Mouse (Mus musculus): ENCODE data around the gene Spi1. TPM values are rescaled to one million over a fixed set of nuclear protein-coding genes. Genes with fewer than 3 reads are reported as not detected.
"Not testable (repeated sequence)": the region's sequence is repeated elsewhere in the genome, so short reads cannot be mapped to it uniquely, and the experiment has no call there.

The Spi1 gene
- polyA plus RNA-seq (2016; fragmentation: Nextera tagmentation; extraction: Ambion mirVana), result 3.3 and 4.8 TPM in 2 replicates

DNA sequence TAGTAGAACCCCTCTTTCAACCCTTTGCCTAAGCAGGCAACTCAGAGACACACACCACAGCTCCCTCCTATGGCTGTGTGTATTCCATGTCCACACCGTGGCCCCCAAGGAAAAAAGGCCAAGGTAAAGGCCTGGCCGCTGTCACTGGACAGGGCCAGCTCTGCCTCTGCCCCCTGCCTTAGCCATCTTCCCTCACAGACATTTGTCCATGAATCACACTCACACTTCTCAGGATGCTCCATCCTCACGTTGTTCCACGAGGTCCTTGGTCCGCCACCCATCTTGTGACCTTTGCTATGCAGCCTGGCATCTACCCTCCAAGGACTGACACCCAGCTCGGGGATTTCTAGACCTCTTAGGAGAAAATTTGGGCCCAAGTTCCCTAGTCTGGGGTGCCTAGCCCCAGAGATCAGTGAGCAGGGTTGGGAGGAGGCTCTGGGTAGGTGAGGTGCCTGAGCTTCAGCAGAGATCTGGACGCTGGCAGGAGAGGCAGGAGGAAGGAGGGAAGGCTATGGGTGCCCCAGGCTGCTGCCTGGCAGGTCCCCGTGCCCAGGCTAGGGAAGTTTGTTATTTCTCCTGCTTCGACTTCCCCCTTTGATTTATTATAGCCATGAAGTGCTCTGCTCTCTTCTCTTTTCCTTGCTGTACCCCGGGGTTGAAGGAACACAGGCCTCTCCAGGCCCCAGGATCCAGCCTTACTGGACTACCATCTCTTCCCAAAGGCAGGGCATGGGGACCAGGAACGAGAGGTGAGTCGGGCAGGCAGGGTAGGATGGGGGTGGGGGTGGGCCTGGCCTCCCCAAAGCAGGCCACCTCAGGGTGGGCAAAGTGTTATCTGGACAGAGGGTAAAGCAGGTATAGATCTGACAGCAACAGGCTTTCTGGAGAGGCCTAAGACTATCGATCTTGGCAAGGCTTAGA is at the start of gene Spi1:
TSS of gene Spi1 (plus strand) at position 616 of the 921 bp plus-strand sequence.
- 88% methylated on average over 13 of the region's 13 CpGs for WGBS
- Histone ChIP-seq H3K27ac (replicated peaks) (no peak within 1 kb of the TSS), H3K27me3 (peaks cover 5% of the 10 kb centered on the region; the same call in 1 of the 2 replicates), H3K9ac (replicated peaks) (no peak within 1 kb of the TSS), H3K4me2 (replicated peaks) (no peak within 1 kb of the TSS), H3K9me3 (no peaks in the 10 kb centered on the region), H3K4me3 (no peak within 1 kb of the TSS), H3K4me1 (peaks cover 15% of the 10 kb centered on the region), H3K36me3 (no peaks in the 10 kb centered on the region)
- no peak for ATAC-seq (ENCODE audit: low FRiP score, low read depth)

DNA sequence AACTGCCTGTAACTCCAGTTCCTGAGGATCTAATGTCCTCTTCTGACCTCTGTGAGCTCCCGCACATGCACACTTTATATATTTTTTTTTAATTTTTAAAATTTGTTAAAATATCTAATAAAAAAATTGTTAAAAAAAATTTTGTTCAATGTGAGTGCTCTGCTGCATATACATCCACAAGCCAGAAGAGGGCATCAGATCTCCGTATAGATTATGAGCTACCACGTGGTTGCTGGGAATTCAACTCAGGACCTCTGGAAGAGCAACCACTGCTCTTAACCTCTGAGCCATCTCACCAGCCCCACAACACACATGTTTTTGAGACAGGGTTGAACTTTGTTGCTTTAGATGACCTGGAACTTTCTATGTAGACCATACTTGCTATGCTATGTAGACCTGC is 49.2 kb upstream of the Spi1 start:
- H3K27me3 ChIP-seq, result no peaks in the 10 kb centered on the region

DNA sequence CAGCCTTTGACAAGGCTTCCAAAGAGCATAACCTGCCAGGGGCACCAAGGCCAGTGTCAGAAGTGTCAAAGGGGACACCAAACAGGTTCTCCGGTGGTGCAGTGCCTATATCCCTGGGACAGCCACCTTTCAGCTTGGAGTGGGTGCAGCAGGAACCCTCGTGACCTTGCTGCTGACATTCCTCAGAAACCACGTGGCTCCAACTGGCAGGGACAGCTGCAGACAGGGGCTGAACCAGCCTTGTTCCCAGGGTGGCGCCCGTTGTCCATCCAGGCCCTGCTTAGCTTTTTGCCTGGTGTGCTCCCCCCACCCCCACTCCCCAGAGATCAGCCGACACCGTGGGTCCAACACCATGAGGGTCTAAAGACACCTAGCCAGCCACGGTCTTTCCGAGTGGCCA is 46.8 kb upstream of the Spi1 start, which contains the start of gene Rapsn:
TSS of gene Rapsn (plus strand) at position 236 of the 400 bp plus-strand sequence.
- WGBS, result 72% methylated on average over 9 of the region's 9 CpGs
- Histone ChIP-seq H3K36me3 (no peaks in the 10 kb centered on the region), H3K27me3 (no peaks in the 10 kb centered on the region), H3K4me1 (no peaks in the 10 kb centered on the region), H3K9ac (replicated peaks) (no peak within 1 kb of the TSS), H3K4me2 (replicated peaks) (no peak within 1 kb of the TSS), H3K4me3 (no peak within 1 kb of the TSS), H3K9me3 (no peaks in the 10 kb centered on the region), H3K27ac (replicated peaks) (no peak within 1 kb of the TSS)
- no peak for ATAC-seq (ENCODE audit: low FRiP score, low read depth)

More for the DNA sequence above, 49.2 kb upstream of the Spi1 start:
- WGBS, result 14% methylated on average over 3 of the region's 3 CpGs
- Histone ChIP-seq H3K9me3 (no peaks in the 10 kb centered on the region), H3K4me2 (replicated peaks) (no peak overlapping the region), H3K36me3 (no peaks in the 10 kb centered on the region), H3K4me3 (no peak overlapping the region), H3K4me1 (no peaks in the 10 kb centered on the region), H3K9ac (replicated peaks) (no peak overlapping the region), H3K27ac (replicated peaks) (no peak overlapping the region)
- no peak for ATAC-seq (ENCODE audit: low FRiP score, low read depth)

DNA sequence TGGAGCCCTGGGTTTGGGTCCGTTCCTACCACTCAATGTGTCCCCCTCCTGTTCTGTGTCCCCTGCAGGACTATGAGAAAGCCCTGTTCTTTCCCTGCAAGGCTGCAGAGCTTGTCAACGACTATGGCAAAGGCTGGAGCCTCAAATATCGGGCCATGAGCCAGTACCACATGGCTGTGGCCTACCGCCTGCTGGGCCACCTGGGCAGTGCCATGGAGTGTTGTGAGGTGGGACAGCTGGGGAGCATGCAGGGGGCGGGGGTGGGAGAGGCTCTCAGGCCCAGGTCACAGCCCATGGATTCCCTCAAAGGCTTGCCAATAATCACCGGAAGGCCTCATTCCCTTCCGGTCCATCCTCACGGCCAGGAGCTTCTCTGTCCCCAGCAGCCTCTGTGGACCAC is 40.4 kb upstream of the Spi1 start:
- no peaks in the 10 kb centered on the region for H3K27me3 ChIP-seq
- no peaks in the 10 kb centered on the region for H3K36me3 ChIP-seq
- H3K9ac ChIP-seq (replicated peaks), result no peak overlapping the region
- no peak overlapping the region for H3K27ac ChIP-seq (replicated peaks)
- ATAC-seq (ENCODE audit: low FRiP score, low read depth), result no peak
- no peak overlapping the region for H3K4me2 ChIP-seq (replicated peaks)
- no peak overlapping the region for H3K4me3 ChIP-seq
- H3K4me1 ChIP-seq, result no peaks in the 10 kb centered on the region; the same call in 1 of the 2 replicates
- 74% methylated on average over 8 of the region's 8 CpGs for WGBS
- no peaks in the 10 kb centered on the region for H3K9me3 ChIP-seq

DNA sequence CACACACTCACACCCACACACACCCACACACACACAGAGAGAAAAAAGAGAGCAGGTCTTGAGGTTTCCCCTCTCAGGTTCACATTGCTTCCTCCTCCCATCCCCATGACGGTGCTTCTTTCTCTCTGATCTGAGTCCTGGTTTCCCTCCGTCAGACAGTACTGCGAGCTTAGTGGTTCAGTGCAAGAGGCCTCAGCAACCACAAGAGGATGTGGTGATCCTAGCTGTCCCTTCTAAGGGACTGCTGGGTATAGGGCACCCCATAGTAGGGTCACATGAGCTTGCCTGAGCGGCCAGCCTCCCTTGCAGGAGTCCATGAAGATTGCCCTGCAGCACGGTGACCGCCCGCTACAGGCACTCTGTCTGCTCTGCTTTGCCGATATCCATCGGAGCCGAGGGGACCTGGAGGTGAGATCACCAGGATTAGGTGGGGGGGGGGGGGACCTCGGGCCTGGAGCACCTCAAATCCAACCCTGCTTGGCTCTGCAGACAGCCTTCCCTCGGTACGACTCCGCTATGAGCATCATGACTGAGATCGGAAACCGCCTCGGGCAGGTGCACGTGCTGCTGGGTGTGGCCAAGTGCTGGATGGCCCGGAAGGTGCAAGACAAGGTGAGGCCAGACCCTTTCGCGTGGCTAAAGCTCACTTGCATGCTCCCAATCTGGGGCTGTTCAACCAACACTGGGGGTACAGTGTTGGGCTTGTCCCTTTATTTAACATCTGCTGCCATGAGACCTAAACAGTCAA is 39.4 kb upstream of the Spi1 start:
- WGBS, result 71% methylated on average over 21 of the region's 21 CpGs

DNA sequence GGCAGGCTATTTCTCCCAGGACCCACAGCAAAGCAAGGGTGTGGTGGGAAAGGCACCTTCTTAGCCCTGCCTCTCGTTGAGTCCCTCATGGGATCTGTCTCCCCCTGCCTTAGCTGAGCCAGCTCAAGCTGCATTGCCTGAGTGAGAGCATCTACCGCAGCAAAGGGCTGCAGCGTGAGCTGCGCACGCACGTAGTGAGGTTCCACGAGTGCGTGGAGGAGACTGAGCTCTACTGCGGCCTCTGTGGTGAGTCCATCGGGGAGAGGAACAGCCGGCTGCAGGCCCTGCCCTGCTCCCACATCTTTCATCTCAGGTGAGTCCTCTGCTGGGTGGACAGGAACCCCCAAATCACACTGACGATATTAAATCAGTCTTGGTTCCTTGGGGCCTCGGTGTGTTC is 37.5 kb upstream of the Spi1 start:
- Histone ChIP-seq H3K4me1 (no peaks in the 10 kb centered on the region; the same call in 1 of the 2 replicates), H3K9me3 (no peaks in the 10 kb centered on the region), H3K9ac (replicated peaks) (no peak overlapping the region), H3K4me2 (replicated peaks) (no peak overlapping the region), H3K27ac (replicated peaks) (no peak overlapping the region), H3K36me3 (no peaks in the 10 kb centered on the region), H3K27me3 (no peaks in the 10 kb centered on the region), H3K4me3 (no peak overlapping the region)
- 86% methylated on average over 13 of the region's 13 CpGs for WGBS
- no peak for ATAC-seq (ENCODE audit: low FRiP score, low read depth)

More for the DNA sequence above, 39.4 kb upstream of the Spi1 start:
- H3K9ac ChIP-seq (replicated peaks), result no peak overlapping the region
- no peak for ATAC-seq (ENCODE audit: low FRiP score, low read depth)
- no peak overlapping the region for H3K4me3 ChIP-seq
- H3K27ac ChIP-seq (replicated peaks), result no peak overlapping the region
- H3K9me3 ChIP-seq, result no peaks in the 10 kb centered on the region
- no peaks in the 10 kb centered on the region; the same call in 1 of the 2 replicates for H3K4me1 ChIP-seq
- no peaks in the 10 kb centered on the region for H3K27me3 ChIP-seq
- no peaks in the 10 kb centered on the region for H3K36me3 ChIP-seq
- no peak overlapping the region for H3K4me2 ChIP-seq (replicated peaks)

DNA sequence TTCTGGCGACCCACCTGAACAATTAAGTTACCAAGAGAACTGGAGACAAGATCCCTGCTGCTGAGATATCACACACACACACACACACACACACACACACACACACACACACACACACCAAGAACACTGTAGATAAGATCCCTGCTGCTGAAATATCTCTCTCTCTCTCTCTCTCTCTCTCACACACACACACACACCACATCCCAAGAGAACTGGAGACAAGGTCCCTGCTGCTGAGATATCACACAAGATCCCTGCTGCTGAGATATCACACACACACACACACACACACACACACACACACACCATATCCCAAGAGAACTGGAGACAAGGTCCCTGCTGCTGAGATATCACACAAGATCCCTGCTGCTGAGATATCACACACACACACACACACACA is 36.4 kb upstream of the Spi1 start:
- H3K4me3 ChIP-seq; H3K4me1 ChIP-seq; H3K36me3 ChIP-seq; H3K27me3 ChIP-seq; ATAC-seq (ENCODE audit: low FRiP score, low read depth); H3K9ac ChIP-seq (replicated peaks); H3K4me2 ChIP-seq (replicated peaks); H3K27ac ChIP-seq (replicated peaks); H3K9me3 ChIP-seq: not testable (repeated sequence)
- WGBS, result 84% methylated on average over 1 of the region's 1 CpGs

DNA sequence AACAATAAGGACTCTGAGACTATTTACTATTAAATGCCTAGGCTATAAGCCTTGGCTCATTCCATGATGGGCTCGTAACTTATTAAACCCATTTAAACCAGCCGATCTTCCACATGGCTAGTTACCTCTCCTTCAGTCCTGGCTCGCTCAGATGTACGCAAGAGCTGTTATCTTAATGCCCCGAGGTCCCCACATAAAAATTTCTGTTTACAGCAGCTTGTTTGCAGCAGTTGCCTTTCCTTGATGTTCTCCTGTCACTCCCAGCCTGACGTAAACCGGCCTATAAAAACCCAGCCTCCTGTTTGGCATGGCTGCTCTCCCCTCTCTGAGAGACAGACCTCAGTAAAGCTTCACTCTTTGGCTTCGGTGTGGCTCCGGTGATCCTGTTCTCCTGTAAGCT is 34.8 kb upstream of the Spi1 start:
- Histone ChIP-seq H3K9ac (replicated peaks) (no peak overlapping the region), H3K4me3 (no peak overlapping the region), H3K4me2 (replicated peaks) (no peak overlapping the region), H3K27ac (replicated peaks) (no peak overlapping the region), H3K9me3 (no peaks in the 10 kb centered on the region), H3K27me3 (no peaks in the 10 kb centered on the region), H3K36me3 (peaks cover 4% of the 10 kb centered on the region), H3K4me1 (no peaks in the 10 kb centered on the region)
- ATAC-seq (ENCODE audit: low FRiP score, low read depth), result no peak
- WGBS, result 82% methylated on average over 9 of the region's 9 CpGs

DNA sequence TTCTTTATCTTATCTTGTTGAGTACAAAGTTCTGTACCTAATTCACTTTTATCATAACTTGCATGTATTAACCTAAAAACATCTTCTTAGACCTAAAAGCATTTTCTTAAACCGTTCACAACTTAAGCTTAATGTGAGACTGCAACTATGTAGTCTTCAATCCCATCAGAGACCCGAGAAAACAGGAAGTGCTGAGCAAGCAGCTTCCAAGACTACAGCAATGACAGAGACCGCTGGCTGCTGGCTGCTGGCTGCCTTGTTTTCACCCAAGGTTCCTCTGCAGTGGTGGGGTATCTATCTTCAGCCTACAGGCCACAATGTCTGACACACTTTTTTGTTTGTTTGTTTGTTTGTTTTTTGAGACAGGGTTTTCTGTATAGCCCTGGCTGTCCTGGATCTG is 30.3 kb upstream of the Spi1 start:
- Histone ChIP-seq H3K36me3 (peaks cover 21% of the 10 kb centered on the region), H3K4me2 (replicated peaks) (no peak overlapping the region), H3K27me3 (no peaks in the 10 kb centered on the region), H3K9ac (replicated peaks) (no peak overlapping the region), H3K4me3 (no peak overlapping the region), H3K27ac (replicated peaks) (no peak overlapping the region), H3K4me1 (peaks cover 16% of the 10 kb centered on the region), H3K9me3 (no peaks in the 10 kb centered on the region)
- 86% methylated on average over 3 of the region's 3 CpGs for WGBS
- ATAC-seq (ENCODE audit: low FRiP score, low read depth), result no peak

DNA sequence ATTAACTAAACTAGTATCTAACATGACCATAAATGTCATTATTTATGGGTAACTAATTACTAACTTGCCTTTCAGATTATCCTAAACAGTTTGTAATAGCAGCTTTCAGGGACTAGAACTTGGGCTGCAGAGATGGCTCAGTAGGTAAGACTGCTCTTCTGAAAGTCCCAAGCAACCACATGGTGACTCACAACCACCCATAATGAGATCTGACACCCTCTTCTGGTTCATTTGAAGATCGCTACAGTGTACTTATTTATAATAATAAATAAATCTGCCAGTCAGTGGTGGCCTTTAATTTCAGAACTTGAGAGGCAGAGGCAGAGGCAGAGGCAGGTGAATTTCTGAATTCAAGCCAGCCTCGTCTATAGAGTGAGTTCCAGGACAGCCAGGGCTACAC is 29.4 kb upstream of the Spi1 start:
- Histone ChIP-seq H3K27me3 (no peaks in the 10 kb centered on the region), H3K36me3 (peaks cover 30% of the 10 kb centered on the region), H3K9me3 (no peaks in the 10 kb centered on the region), H3K27ac (replicated peaks) (no peak overlapping the region), H3K4me2 (replicated peaks) (peak overlapping the region; percentile 97), H3K4me3 (no peak overlapping the region), H3K4me1 (peaks cover 16% of the 10 kb centered on the region), H3K9ac (replicated peaks) (no peak overlapping the region; the same call in 1 of the 2 replicates)
- ATAC-seq (ENCODE audit: low FRiP score, low read depth), result no peak
- WGBS, result 63% methylated on average over 2 of the region's 2 CpGs

DNA sequence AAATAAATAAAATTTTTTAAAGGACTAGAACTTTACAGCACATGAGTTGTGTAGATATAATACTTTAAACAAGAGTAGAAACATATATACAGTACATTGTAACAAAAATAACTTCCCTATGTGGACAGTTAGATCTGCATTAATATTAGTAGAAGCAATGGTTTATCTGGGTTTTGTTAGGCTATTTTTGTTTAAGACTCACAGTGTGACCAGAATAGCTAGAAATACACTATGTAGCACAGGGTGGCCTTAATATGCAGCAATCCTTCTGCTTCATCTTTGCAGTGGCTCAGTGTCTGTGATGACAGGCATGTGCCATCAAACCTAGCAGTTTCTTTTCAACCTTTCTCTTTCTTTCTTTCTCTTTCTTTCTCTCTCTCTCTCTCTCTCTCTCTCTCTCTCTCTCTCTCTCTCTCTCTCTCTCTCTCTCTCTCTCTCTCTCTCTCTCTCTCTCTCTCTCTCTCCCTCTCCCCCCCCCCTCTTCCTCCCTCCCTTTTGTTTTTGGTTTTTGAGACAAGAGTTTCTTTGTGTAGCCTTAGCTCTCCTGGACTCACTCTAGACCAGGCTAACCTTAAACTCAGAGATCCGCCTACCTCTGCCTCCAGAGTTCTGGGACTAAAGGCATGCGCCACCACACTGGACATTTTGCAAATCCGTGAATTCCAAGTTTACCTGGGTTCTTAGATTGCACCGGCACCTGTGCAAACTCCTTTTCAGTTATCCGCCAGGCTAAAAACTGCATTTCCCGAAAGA is 28.8 kb upstream of the Spi1 start:
- peak; percentile 74 for ATAC-seq (ENCODE audit: low FRiP score, low read depth)
- peak overlapping the region; percentile 78; the same call in 1 of the 2 replicates for H3K27ac ChIP-seq (replicated peaks)
- 0% methylated on average over 6 of the region's 6 CpGs for WGBS

More for the DNA sequence above, 28.8 kb upstream of the Spi1 start:
- H3K36me3 ChIP-seq, result peaks cover 35% of the 10 kb centered on the region
- no peaks in the 10 kb centered on the region for H3K9me3 ChIP-seq
- peak overlapping the region; percentile 47; the same call in 1 of the 2 replicates for H3K9ac ChIP-seq (replicated peaks)
- H3K4me2 ChIP-seq (replicated peaks), result peak overlapping the region; percentile 97
- H3K4me1 ChIP-seq, result peaks cover 16% of the 10 kb centered on the region
- H3K4me3 ChIP-seq, result peak overlapping the region; percentile 85
- H3K27me3 ChIP-seq, result no peaks in the 10 kb centered on the region

Data from midbrain, embryonic 12.5 days (tissue).